Mouse (Mus musculus): ENCODE measurements at regions not wholly inside any gene's neighbourhood (a gene's known extent, or its start where the extent isn't known, plus 50 kb on each side); places are given as distances from the start of the nearest gene placed in this dataset.
"Not testable (repeated sequence)": the region's sequence is repeated elsewhere in the genome, so short reads cannot be mapped to it uniquely, and the experiment has no call there.

- H3K9ac ChIP-seq (ENCODE audit: low read depth, low read length, severe bottlenecking), result no peak overlapping the region
- no peak overlapping the region for H3K4me3 ChIP-seq (replicated peaks; ENCODE audit: low read length)
- no peaks in the 10 kb centered on the region for H3K36me3 ChIP-seq (ENCODE audit: control insufficient read depth, insufficient read depth, low read length)
- no peak overlapping the region for H3K4me2 ChIP-seq (replicated peaks; ENCODE audit: low read depth, low read length, severe bottlenecking)
- no peak for TF ChIP-seq POLR2A (IDR thresholded peaks at IDR 0.05; ENCODE audit: borderline replicate concordance, extremely low read depth, insufficient read depth, insufficient read length)
- no peak overlapping the region for H3K27ac ChIP-seq (replicated peaks; ENCODE audit: low read depth, low read length)
- 51% methylated on average over 6 of the region's 6 CpGs for WGBS
- H3K9me3 ChIP-seq (ENCODE audit: control insufficient read depth, low read length), result no peaks in the 10 kb centered on the region
- no peaks in the 10 kb centered on the region for H3K27me3 ChIP-seq (ENCODE audit: control insufficient read depth, insufficient read depth, low read length)
- no peak for ATAC-seq (ENCODE audit: low FRiP score, low read depth)
- no peak for DNase-seq (ENCODE audit: low spot score)
- H3K4me1 ChIP-seq (ENCODE audit: control insufficient read depth, insufficient read depth, low read length), result peaks cover 12% of the 10 kb centered on the region; the same call in 1 of the 2 replicates
These were observed 222.1 kb upstream of the Flrt2 start for GRCm38 (mm10) chr12:95469897-95470296.

- no peaks in the 10 kb centered on the region for H3K36me3 ChIP-seq (ENCODE audit: control insufficient read depth, insufficient read depth, low read length)
- DNase-seq (ENCODE audit: low spot score) (no peak), ATAC-seq (ENCODE audit: low FRiP score, low read depth) (no peak)
- no peak for TF ChIP-seq POLR2A (IDR thresholded peaks at IDR 0.05; ENCODE audit: borderline replicate concordance, extremely low read depth, insufficient read depth, insufficient read length)
- no peak overlapping the region for H3K27ac ChIP-seq (replicated peaks; ENCODE audit: low read depth, low read length)
- no peak overlapping the region for H3K4me2 ChIP-seq (replicated peaks; ENCODE audit: low read depth, low read length, severe bottlenecking)
- no peaks in the 10 kb centered on the region for H3K9me3 ChIP-seq (ENCODE audit: control insufficient read depth, low read length)
- no peak overlapping the region for H3K9ac ChIP-seq (ENCODE audit: low read depth, low read length, severe bottlenecking)
- H3K27me3 ChIP-seq (ENCODE audit: control insufficient read depth, insufficient read depth, low read length), result no peaks in the 10 kb centered on the region
- no peak overlapping the region for H3K4me3 ChIP-seq (replicated peaks; ENCODE audit: low read length)
- no peaks in the 10 kb centered on the region for H3K4me1 ChIP-seq (ENCODE audit: control insufficient read depth, insufficient read depth, low read length)
These were observed 205.5 kb upstream of the Flrt2 start for GRCm38 (mm10) chr12:95486502-95486901.

GRCm38 (mm10) chr12:95488371-95488770 is 203.7 kb upstream of the Flrt2 start:
- no peaks in the 10 kb centered on the region for H3K4me1 ChIP-seq (ENCODE audit: control insufficient read depth, insufficient read depth, low read length)
- H3K36me3 ChIP-seq (ENCODE audit: control insufficient read depth, insufficient read depth, low read length), result no peaks in the 10 kb centered on the region
- no peak for TF ChIP-seq POLR2A (IDR thresholded peaks at IDR 0.05; ENCODE audit: borderline replicate concordance, extremely low read depth, insufficient read depth, insufficient read length)
- DNase-seq (ENCODE audit: low spot score) (no peak), ATAC-seq (ENCODE audit: low FRiP score, low read depth) (no peak)
- no peak overlapping the region for H3K9ac ChIP-seq (ENCODE audit: low read depth, low read length, severe bottlenecking)
- no peak overlapping the region for H3K4me2 ChIP-seq (replicated peaks; ENCODE audit: low read depth, low read length, severe bottlenecking)
- H3K27me3 ChIP-seq (ENCODE audit: control insufficient read depth, insufficient read depth, low read length), result no peaks in the 10 kb centered on the region
- H3K9me3 ChIP-seq (ENCODE audit: control insufficient read depth, low read length), result no peaks in the 10 kb centered on the region
- H3K27ac ChIP-seq (replicated peaks; ENCODE audit: low read depth, low read length), result no peak overlapping the region
- 57% methylated on average over 3 of the region's 3 CpGs for WGBS
- no peak overlapping the region for H3K4me3 ChIP-seq (replicated peaks; ENCODE audit: low read length)

- no peak for DNase-seq (ENCODE audit: low spot score)
- H3K27me3 ChIP-seq (ENCODE audit: control insufficient read depth, insufficient read depth, low read length), result no peaks in the 10 kb centered on the region
- ATAC-seq (ENCODE audit: low FRiP score, low read depth), result no peak
- H3K36me3 ChIP-seq (ENCODE audit: control insufficient read depth, insufficient read depth, low read length), result no peaks in the 10 kb centered on the region
- H3K27ac ChIP-seq (replicated peaks; ENCODE audit: low read depth, low read length), result no peak overlapping the region
- H3K9ac ChIP-seq (ENCODE audit: low read depth, low read length, severe bottlenecking), result no peak overlapping the region
- H3K4me1 ChIP-seq (ENCODE audit: control insufficient read depth, insufficient read depth, low read length), result no peaks in the 10 kb centered on the region
- no peak overlapping the region for H3K4me2 ChIP-seq (replicated peaks; ENCODE audit: low read depth, low read length, severe bottlenecking)
- no peak overlapping the region for H3K4me3 ChIP-seq (replicated peaks; ENCODE audit: low read length)
- TF ChIP-seq POLR2A (IDR thresholded peaks at IDR 0.05; ENCODE audit: borderline replicate concordance, extremely low read depth, insufficient read depth, insufficient read length), result no peak
- no peaks in the 10 kb centered on the region for H3K9me3 ChIP-seq (ENCODE audit: control insufficient read depth, low read length)
- 90% methylated on average over 2 of the region's 2 CpGs for WGBS
These were observed 202.7 kb upstream of the Flrt2 start for GRCm38 (mm10) chr12:95489374-95489773.

GRCm38 (mm10) chr12:95489848-95490247 is 202.2 kb upstream of the Flrt2 start:
- Histone ChIP-seq H3K27me3 (ENCODE audit: control insufficient read depth, insufficient read depth, low read length) (no peaks in the 10 kb centered on the region), H3K9ac (ENCODE audit: low read depth, low read length, severe bottlenecking) (no peak overlapping the region), H3K4me1 (ENCODE audit: control insufficient read depth, insufficient read depth, low read length) (no peaks in the 10 kb centered on the region), H3K27ac (replicated peaks; ENCODE audit: low read depth, low read length) (no peak overlapping the region), H3K4me2 (replicated peaks; ENCODE audit: low read depth, low read length, severe bottlenecking) (no peak overlapping the region), H3K36me3 (ENCODE audit: control insufficient read depth, insufficient read depth, low read length) (no peaks in the 10 kb centered on the region), H3K9me3 (ENCODE audit: control insufficient read depth, low read length) (no peaks in the 10 kb centered on the region), H3K4me3 (replicated peaks; ENCODE audit: low read length) (no peak overlapping the region)
- ATAC-seq (ENCODE audit: low FRiP score, low read depth) (no peak), DNase-seq (ENCODE audit: low spot score) (no peak)
- 89% methylated on average over 2 of the region's 2 CpGs for WGBS
- no peak for TF ChIP-seq POLR2A (IDR thresholded peaks at IDR 0.05; ENCODE audit: borderline replicate concordance, extremely low read depth, insufficient read depth, insufficient read length)

- H3K27me3 ChIP-seq (ENCODE audit: control insufficient read depth, insufficient read depth, low read length); H3K9me3 ChIP-seq (ENCODE audit: control insufficient read depth, low read length); ATAC-seq (ENCODE audit: low FRiP score, low read depth); H3K9ac ChIP-seq (ENCODE audit: low read depth, low read length, severe bottlenecking); H3K4me2 ChIP-seq (replicated peaks; ENCODE audit: low read depth, low read length, severe bottlenecking); H3K4me3 ChIP-seq (replicated peaks; ENCODE audit: low read length); H3K27ac ChIP-seq (replicated peaks; ENCODE audit: low read depth, low read length); DNase-seq (ENCODE audit: low spot score); H3K4me1 ChIP-seq (ENCODE audit: control insufficient read depth, insufficient read depth, low read length); H3K36me3 ChIP-seq (ENCODE audit: control insufficient read depth, insufficient read depth, low read length): not testable (repeated sequence)
- 36% methylated on average over 3 of the region's 3 CpGs for WGBS
These were observed 200.1 kb upstream of the Flrt2 start for GRCm38 (mm10) chr12:95491806-95492436.

Data from limb, embryonic 14.5 days (tissue).